Mouse (Mus musculus): ENCODE data around the gene Tcp11l2. TPM values are rescaled to one million over a fixed set of nuclear protein-coding genes. Genes with fewer than 3 reads are reported as not detected.

Gene Tcp11l2
- polyA plus RNA-seq, 1 experiment from 2014 or later, result 9.8 TPM

DNA sequence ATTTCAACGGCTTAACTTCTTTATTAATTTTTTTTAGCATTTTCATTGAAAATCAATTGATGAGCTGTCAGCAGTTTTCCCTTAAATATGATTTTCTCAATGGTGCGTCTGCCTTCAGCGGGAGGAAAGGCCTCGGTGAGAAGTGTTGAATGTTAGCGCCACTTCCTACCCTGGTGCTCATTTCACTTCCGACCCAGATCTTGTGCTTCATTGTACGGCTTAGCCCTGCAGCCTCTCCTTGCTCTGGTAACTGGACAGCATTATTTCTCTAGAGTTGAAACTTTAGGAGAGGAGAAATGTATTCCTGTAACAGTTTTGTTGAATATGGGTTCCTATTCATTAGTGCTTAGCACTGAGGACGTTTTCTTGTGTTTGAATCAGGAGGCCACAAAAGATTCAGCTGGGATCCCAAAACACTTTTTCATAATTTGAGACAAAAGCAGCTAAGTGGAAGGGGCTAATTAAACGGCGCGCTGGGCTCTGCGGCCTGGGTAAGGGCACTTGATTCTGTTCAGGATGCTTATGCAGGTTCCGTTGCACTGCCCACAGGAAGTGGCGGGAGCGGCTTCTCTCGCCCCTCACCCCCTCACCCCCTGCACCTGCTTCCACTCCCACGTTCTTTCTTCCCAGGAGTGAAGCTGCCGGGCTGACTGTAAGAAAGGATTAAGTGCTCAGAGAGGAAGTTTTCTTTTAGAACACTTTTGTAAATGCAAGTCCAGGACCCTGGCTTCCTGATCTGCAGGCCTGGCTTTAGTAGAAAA is 81.8 kb downstream of the Tcp11l2 start:
- no peak overlapping the region for H3K9ac ChIP-seq (ENCODE audit: low read length)
- no peaks in the 10 kb centered on the region for H3K27me3 ChIP-seq (replicated peaks; ENCODE audit: control insufficient read depth, insufficient read depth, low read length)
- no peak overlapping the region for H3K27ac ChIP-seq (ENCODE audit: low read depth)
- no peaks in the 10 kb centered on the region for H3K9me3 ChIP-seq (ENCODE audit: control insufficient read depth, low read length)
- DNase-seq (ENCODE audit: low spot score) (no peak), ATAC-seq (replicated peaks; ENCODE audit: low FRiP score, low TSS enrichment, low read depth) (no peak)
- no peak overlapping the region for H3K4me2 ChIP-seq (ENCODE audit: low read length)
- H3K4me1 ChIP-seq (replicated peaks; ENCODE audit: control insufficient read depth, insufficient read depth, low read length), result 0 out of 2 replicates have a peak, but pooled peaks cover 5% of the 10 kb centered on the region
- WGBS, result 63% methylated on average over 18 of the region's 18 CpGs
- no peak overlapping the region for H3K4me3 ChIP-seq (ENCODE audit: low read depth, low read length)
- H3K36me3 ChIP-seq (ENCODE audit: control insufficient read depth, insufficient read depth, low read length), result peaks cover under 1% of the 10 kb centered on the region; the same call in 1 of the 2 replicates

DNA sequence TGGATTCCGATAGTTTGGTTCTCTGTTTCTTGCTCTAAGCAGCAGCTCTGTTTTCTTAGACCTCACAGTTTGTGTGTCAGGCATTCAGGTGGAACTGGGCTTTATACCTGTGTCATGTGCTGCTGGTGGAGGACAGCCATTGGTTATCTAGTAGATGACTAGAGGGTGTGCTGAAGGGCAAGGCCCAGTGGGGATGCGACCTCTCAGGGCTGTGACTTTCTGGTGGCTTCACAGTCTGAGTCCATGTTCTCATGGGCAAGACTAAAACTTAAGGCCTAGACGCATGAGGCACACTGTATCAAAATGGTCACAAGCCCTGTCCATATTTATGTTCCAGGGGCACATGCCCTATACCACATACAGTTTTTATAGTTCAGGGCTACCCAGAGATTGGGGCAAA is 82.9 kb downstream of the Tcp11l2 start:
- 93% methylated on average over 3 of the region's 3 CpGs for WGBS

DNA sequence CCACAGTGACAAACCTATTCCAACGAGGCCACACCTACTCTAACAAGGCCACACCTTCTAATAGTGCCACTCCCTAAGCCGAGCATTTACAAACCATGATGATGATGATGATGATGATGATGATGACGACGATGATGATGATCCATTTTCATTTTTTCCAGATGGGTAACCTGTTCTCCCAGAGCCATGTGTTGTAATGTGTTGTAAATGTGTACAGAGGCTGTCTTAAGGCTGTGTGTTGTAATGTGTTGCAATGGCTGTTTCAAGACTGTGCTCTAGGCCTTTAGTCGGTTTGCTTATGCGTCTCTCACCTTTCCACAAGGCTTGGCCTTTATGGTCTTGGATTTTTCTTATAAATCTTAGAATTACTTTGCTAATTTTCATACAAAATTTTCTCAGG is 85.7 kb downstream of the Tcp11l2 start:
- no peak for ATAC-seq (replicated peaks; ENCODE audit: low FRiP score, low TSS enrichment, low read depth)
- Histone ChIP-seq H3K4me1 (replicated peaks; ENCODE audit: control insufficient read depth, insufficient read depth, low read length) (0 out of 2 replicates have a peak, but pooled peaks cover 5% of the 10 kb centered on the region), H3K4me2 (ENCODE audit: low read length) (no peak overlapping the region), H3K4me3 (ENCODE audit: low read depth, low read length) (no peak overlapping the region), H3K9ac (ENCODE audit: low read length) (no peak overlapping the region), H3K9me3 (ENCODE audit: control insufficient read depth, low read length) (no peaks in the 10 kb centered on the region), H3K36me3 (ENCODE audit: control insufficient read depth, insufficient read depth, low read length) (no peaks in the 10 kb centered on the region), H3K27ac (ENCODE audit: low read depth) (no peak overlapping the region), H3K27me3 (replicated peaks; ENCODE audit: control insufficient read depth, insufficient read depth, low read length) (no peaks in the 10 kb centered on the region)
- DNase-seq (ENCODE audit: low spot score), result no peak
- WGBS, result 94% methylated on average over 6 of the region's 6 CpGs

More for the DNA sequence above, 82.9 kb downstream of the Tcp11l2 start:
- Histone ChIP-seq H3K36me3 (ENCODE audit: control insufficient read depth, insufficient read depth, low read length) (no peaks in the 10 kb centered on the region; the same call in 1 of the 2 replicates), H3K4me1 (replicated peaks; ENCODE audit: control insufficient read depth, insufficient read depth, low read length) (0 out of 2 replicates have a peak, but pooled peaks cover 5% of the 10 kb centered on the region), H3K4me2 (ENCODE audit: low read length) (no peak overlapping the region), H3K9me3 (ENCODE audit: control insufficient read depth, low read length) (no peaks in the 10 kb centered on the region), H3K27me3 (replicated peaks; ENCODE audit: control insufficient read depth, insufficient read depth, low read length) (no peaks in the 10 kb centered on the region), H3K27ac (ENCODE audit: low read depth) (no peak overlapping the region), H3K4me3 (ENCODE audit: low read depth, low read length) (no peak overlapping the region), H3K9ac (ENCODE audit: low read length) (no peak overlapping the region)
- DNase-seq (ENCODE audit: low spot score) (no peak), ATAC-seq (replicated peaks; ENCODE audit: low FRiP score, low TSS enrichment, low read depth) (no peak)

Other genes with a start within 250 kb of the Tcp11l2 start
- 0.93 and 1.2 TPM in 2 replicates for gene Nuak1, start 136.0 kb upstream of the Tcp11l2 start, polyA plus RNA-seq (2014; fragmentation: Nextera tagmentation; extraction: Ambion mirVana)
- gene Ckap4, start 42.6 kb upstream of the Tcp11l2 start, polyA plus RNA-seq (2014; fragmentation: Nextera tagmentation; extraction: Ambion mirVana), result 69.9 and 82.2 TPM in 2 replicates
- gene Polr3b, start 45.7 kb downstream of the Tcp11l2 start, polyA plus RNA-seq (2014; fragmentation: Nextera tagmentation; extraction: Ambion mirVana), result 14.6 and 16.0 TPM in 2 replicates
- not detected in 2 replicates for gene Rfx4, start 179.4 kb downstream of the Tcp11l2 start, polyA plus RNA-seq (2014; fragmentation: Nextera tagmentation; extraction: Ambion mirVana)